Mouse (Mus musculus) left cerebral cortex, adult 9 months (tissue): ENCODE results near the gene Man1a2.

ENCODE experiments used
- DNase-seq, 2 experiments: peaks; one replicate each; pipeline ENCODE4 v3.0.0; 2022; ENCODE audit warnings: low spot score in 2 of 2

The Man1a2 gene

DNA sequence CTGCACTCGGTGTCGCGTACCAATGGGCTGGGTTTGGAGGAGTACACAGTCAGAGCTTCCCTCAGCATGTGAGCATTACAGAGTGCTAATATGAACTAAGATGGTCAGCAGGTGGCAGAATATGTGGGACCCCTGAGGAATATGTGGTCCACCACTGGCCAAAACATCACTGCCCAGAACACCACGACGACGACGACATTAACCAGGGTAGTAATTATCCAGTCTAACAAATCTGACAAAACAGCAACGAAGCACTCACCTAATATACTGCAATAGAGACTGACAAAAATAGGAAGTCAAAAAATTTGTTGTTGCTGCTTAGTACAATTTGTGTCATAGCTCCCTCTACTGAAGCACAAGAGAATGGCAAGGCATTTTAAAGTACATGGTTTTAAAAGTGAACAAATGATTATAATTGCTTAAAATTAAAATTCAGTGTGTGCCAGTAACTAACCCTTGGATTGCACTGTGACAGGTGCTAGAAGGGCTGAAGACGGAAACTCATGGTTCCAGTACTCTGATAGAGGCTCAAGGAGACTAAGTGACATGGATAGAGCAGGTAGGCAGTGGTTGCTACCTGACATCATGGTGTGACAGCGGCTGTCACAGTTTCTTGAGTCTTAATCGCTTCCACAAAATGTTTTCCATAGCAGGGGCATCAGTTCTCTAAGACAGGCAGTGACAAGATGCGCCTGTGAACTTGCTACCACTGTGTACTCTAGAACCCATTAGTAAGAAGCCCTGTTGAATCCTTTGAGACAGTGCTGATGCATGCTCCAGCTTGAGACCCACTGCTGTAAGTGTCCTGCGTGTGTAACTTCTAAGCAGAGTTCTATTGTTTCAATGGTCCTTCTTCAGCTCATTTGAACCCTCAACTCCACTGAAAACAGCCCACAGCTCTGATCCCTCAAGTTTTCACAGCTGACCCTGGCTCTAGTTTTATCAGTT is 116.6 kb downstream of the Man1a2 start:
- no peak for DNase-seq

DNA sequence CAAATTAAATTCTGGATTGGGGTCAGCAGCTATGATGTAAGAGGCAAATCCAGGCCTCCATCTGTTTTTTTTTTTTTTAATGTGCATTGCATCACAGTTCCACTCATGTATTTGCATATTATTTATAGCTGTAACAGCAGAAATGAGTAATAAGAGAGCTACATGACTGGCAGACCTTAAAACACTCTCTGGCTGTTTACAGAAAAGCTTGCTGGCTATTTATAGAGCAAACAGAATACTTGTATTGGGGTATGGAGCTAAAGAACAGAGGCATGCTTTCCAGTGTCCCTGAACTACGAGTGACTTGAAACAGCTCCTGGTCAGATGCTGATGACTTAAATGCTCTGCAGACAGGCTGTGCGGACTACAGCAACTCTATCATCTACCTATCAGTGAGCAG is 121.7 kb downstream of the Man1a2 start:
- DNase-seq = no peak

- DNase-seq = no peak
Measured at GRCm38 (mm10) chr3:100562455-100562854, 122.8 kb downstream of the Man1a2 start.

DNA sequence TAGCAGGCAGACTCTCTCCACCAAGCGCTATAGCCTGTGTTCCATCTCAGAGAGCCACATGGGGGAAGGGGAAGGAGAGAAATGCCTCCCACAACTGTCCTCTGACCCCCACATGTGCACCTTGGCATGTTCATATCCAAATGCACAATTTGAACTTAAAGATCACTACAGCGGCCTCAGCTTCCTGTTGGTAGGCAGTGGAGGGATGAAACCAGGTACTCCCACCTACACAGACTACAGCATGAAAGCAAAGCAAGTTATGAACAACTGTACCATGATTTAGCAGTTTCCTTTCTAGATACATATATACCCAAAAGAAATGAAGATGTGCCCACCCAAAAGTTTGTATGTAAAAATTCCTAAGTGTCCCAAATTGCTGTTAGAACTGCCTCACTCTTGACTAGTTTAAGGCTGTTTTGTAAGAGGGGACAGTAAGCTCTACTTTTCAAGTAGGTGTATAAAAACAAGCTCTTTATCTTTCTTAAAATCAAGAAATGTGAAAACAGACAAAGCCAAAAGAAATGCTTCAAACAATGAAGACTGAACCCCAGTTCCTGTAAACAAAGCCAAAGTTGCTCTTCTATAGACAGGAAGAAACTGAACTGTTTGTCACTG is 123.6 kb downstream of the Man1a2 start:
- DNase-seq = no peak

DNA sequence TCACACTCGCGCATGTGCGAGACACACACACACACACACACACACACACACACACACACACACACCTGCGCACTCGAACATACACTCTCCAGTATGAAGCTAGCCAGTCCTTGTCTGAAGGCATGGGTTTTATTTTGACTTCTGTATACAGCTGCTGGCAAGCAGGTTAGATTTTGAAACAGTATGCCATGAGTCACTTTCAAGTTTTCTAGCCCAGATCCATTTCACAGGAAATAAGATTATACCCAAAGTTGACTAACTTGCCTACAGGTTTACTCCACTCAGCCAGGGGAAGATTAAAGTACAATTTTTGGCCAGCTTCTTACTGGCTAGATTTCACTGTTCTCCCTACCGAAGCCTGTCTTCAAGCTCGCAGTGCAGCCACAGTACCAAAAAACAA is 125.9 kb downstream of the Man1a2 start:
- no peak for DNase-seq

GRCm38 (mm10) chr3:100558211-100558708 is 127.0 kb downstream of the Man1a2 start:
- no peak for DNase-seq

DNA sequence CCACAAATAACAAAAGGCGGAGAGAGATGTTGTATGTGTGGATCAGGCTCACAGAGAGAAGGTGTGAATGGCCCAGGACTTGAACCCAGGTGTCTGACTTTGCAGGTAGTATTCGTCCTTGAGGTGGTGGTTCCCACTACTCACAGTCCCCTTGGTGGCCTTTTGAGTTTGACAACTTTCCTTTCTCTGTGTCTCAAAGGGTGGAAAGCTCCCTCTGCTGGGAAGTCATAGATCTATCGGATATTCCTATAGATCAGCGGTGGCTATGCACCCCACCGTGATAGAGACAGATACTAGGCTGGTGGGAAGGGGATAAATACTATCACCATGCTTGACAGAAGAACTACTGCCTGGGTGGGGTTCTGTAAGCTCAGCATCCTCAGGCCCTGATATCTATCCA is 130.5 kb downstream of the Man1a2 start:
- no peak for DNase-seq

- no peak for DNase-seq
Measured at GRCm38 (mm10) chr3:100552171-100552570, 133.1 kb downstream of the Man1a2 start.

DNA sequence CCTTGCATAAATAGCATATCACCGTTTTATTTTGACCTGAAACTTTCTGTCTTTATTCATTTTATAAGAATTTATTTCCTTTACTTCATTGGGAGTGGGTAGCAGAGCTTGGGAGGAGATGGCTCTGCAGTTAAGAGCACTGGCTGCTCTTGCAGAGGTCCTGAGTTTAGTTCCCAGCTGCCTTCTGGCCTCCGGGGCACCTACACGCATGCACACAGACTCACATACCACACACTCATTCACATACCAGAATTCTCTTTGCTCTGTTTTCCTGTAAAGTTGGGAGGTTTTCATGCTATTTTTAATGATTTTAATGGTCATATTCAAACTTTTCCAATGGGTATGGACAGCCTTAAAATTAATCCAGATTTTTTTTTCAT is 137.4 kb downstream of the Man1a2 start:
- DNase-seq = no peak

DNA sequence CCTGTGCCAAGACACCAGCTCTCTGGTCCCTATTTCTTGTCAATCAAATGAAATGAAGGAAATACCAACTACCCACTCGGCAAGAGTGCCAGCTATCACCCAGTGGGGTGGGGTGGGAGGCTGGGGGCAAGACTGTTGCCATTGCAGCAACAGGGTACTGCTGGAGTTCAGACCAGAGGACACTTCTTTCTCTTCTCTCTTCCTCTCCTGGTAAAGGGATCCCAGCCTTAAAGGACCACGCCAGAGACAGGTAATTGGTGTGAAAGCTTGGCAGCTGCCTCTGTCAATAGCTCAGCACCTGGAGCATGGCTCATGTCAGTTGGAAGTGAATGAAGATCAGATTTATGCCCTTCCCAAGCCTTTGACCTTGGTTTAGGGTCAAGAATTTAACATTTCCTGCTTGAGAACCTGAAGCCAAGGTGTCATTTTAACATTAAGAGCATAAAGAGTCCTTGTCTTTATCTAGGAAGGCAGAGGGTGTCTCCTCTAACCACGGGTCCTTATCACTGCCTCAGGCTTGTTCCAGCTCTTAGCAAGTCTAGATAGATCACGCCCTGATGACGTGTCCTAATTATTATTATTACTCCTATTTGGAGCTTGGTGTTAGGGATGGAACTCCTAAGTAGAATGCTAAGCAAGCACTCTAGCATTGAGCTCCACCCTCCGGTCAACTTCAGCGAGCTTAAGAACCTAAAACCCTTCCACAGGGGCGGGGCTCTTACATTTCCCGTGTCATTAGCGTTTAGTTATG is 138.0 kb downstream of the Man1a2 start:
- no peak for DNase-seq

GRCm38 (mm10) chr3:100536686-100537085 is 148.6 kb downstream of the Man1a2 start:
- no peak for DNase-seq

- no peak for DNase-seq
Measured at GRCm38 (mm10) chr3:100535902-100536301, 149.4 kb downstream of the Man1a2 start.

- no peak for DNase-seq
Measured at GRCm38 (mm10) chr3:100535298-100535697, 150.0 kb downstream of the Man1a2 start.

- no peak for DNase-seq
Measured at GRCm38 (mm10) chr3:100534394-100534793, 150.9 kb downstream of the Man1a2 start.

DNA sequence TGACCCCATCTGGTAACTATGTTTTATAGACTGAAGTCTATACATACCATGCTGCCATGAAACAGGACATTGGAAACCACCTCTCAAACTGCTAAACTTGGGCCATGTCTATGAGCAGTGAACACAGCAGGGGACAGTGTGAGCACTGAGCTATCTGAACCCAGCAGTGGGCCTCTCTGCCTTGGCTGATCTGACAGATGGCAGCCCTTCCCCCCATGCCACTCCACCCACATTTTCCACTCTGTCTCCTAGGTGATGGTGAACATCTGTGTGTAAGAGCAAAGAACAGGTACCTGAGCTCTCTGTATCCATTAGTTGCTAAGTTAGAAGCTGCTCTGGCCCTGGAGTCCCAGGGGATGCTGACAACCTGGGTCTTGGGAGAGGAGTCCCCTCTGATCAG is 151.9 kb downstream of the Man1a2 start:
- DNase-seq = no peak

DNA sequence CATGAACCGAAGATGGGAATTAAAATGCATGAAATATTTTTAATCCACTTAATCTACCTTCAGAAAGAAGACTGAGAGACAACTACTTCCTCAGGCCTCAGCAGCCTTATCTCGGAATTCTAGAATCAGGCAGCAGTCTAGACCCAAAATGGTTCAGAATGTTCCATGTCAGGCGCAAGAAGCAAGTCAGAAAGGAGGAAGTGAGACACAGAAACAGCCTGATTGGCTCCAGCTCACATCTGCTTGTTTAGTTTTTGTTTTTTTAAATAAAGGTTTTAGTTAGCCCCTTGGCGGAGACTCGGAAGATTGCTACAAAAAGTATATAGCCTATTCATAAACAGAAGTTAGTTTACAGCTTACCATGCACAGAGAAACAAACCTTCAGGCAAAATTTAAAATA is 154.4 kb downstream of the Man1a2 start:
- no peak for DNase-seq

GRCm38 (mm10) chr3:100530244-100530788 is 155.0 kb downstream of the Man1a2 start:
- DNase-seq = no peak

DNA sequence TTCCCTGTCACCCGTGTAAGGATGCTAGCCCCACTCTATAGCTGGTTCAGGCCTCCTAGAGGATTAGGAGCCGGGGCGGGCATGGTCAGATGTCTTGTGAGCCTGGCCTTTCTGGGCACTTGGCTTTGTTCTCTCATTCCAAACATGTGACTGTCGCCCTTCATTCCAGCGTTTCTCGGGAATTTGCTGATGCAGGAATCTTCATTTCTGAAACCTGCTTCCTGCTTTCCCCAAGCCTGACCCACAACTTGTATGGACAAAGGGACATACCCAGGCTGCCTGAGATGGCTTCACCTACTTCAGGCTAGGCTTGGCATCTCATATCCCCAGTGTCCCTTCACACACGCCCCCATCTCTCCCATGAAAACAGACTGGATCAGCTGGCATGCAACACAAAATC is 162.6 kb downstream of the Man1a2 start:
- DNase-seq = no peak

- no peak for DNase-seq
Measured at GRCm38 (mm10) chr3:100521626-100522025, 163.7 kb downstream of the Man1a2 start.

- no peak for DNase-seq
Measured at GRCm38 (mm10) chr3:100515754-100516141, 169.6 kb downstream of the Man1a2 start.

- DNase-seq = no peak
Measured at GRCm38 (mm10) chr3:100515093-100515753, 170.1 kb downstream of the Man1a2 start.
